Mouse (Mus musculus): Measurements from ENCODE around the gene 2010003K11Rik. TPM values are rescaled to one million over a fixed set of nuclear protein-coding genes. Genes with fewer than 3 reads are reported as not detected.

2010003K11Rik gene
- polyA plus RNA-seq, 1 experiment from 2014 or later, result not detected

GRCm38 (mm10) chr19:4507746-4508145, 9.4 kb upstream of the 2010003K11Rik start:
- H3K4me1 ChIP-seq (ENCODE audit: control insufficient read depth, insufficient read depth, low read length), result 0 out of 2 replicates have a peak, but pooled peaks cover 2% of the 10 kb centered on the region
- no peak for ATAC-seq (replicated peaks; ENCODE audit: insufficient number of reproducible peaks, low FRiP score, low TSS enrichment)
- H3K4me3 ChIP-seq (ENCODE audit: low read depth, low read length), result no peak overlapping the region
- H3K4me2 ChIP-seq, result no peak overlapping the region
- no peaks in the 10 kb centered on the region for H3K9me3 ChIP-seq (replicated peaks; ENCODE audit: control insufficient read depth, low read length)
- 64% methylated on average over 3 of the region's 3 CpGs for WGBS (ENCODE audit: insufficient replicate concordance)
- H3K36me3 ChIP-seq (ENCODE audit: control insufficient read depth, insufficient read depth, low read length), result no peaks in the 10 kb centered on the region
- no peak overlapping the region for H3K27ac ChIP-seq (ENCODE audit: low read depth, low read length)
- H3K27me3 ChIP-seq (ENCODE audit: control insufficient read depth, insufficient read depth, low read length), result no peaks in the 10 kb centered on the region
- no peak overlapping the region; the same call in 1 of the 2 replicates for H3K9ac ChIP-seq (ENCODE audit: low read depth, low read length)

GRCm38 (mm10) chr19:4504830-4505229, 6.4 kb upstream of the 2010003K11Rik start:
- H3K4me1 ChIP-seq (ENCODE audit: control insufficient read depth, insufficient read depth, low read length), result no peaks in the 10 kb centered on the region
- H3K27me3 ChIP-seq (ENCODE audit: control insufficient read depth, insufficient read depth, low read length), result no peaks in the 10 kb centered on the region
- H3K27ac ChIP-seq (ENCODE audit: low read depth, low read length), result no peak overlapping the region
- H3K4me2 ChIP-seq, result no peak overlapping the region
- no peaks in the 10 kb centered on the region for H3K36me3 ChIP-seq (ENCODE audit: control insufficient read depth, insufficient read depth, low read length)
- ATAC-seq (replicated peaks; ENCODE audit: insufficient number of reproducible peaks, low FRiP score, low TSS enrichment), result no peak
- H3K4me3 ChIP-seq (ENCODE audit: low read depth, low read length), result no peak overlapping the region
- 85% methylated on average over 1 of the region's 1 CpGs for WGBS (ENCODE audit: insufficient replicate concordance)
- no peak overlapping the region for H3K9ac ChIP-seq (ENCODE audit: low read depth, low read length)
- H3K9me3 ChIP-seq (replicated peaks; ENCODE audit: control insufficient read depth, low read length), result no peaks in the 10 kb centered on the region

- Histone ChIP-seq H3K9ac (ENCODE audit: low read depth, low read length) (no peak overlapping the region), H3K4me2 (no peak overlapping the region), H3K4me1 (ENCODE audit: control insufficient read depth, insufficient read depth, low read length) (no peaks in the 10 kb centered on the region), H3K27ac (ENCODE audit: low read depth, low read length) (no peak overlapping the region; the same call in 1 of the 2 replicates), H3K27me3 (ENCODE audit: control insufficient read depth, insufficient read depth, low read length) (no peaks in the 10 kb centered on the region), H3K4me3 (ENCODE audit: low read depth, low read length) (no peak overlapping the region), H3K36me3 (ENCODE audit: control insufficient read depth, insufficient read depth, low read length) (no peaks in the 10 kb centered on the region), H3K9me3 (replicated peaks; ENCODE audit: control insufficient read depth, low read length) (no peaks in the 10 kb centered on the region)
- 27% methylated on average over 2 of the region's 2 CpGs for WGBS (ENCODE audit: insufficient replicate concordance)
- ATAC-seq (replicated peaks; ENCODE audit: insufficient number of reproducible peaks, low FRiP score, low TSS enrichment), result no peak
These were observed 4.3 kb upstream of the 2010003K11Rik start for GRCm38 (mm10) chr19:4502701-4503100.

- WGBS (ENCODE audit: insufficient replicate concordance), result 7% methylated on average over 4 of the region's 4 CpGs
These were observed 965 bp downstream of the 2010003K11Rik start for GRCm38 (mm10) chr19:4497263-4497973.

GRCm38 (mm10) chr19:4496535-4497262, 1.7 kb downstream of the 2010003K11Rik start:
- no peak overlapping the region for H3K27ac ChIP-seq (ENCODE audit: low read depth, low read length)
- no peak overlapping the region for H3K4me2 ChIP-seq
- no peak for ATAC-seq (replicated peaks; ENCODE audit: insufficient number of reproducible peaks, low FRiP score, low TSS enrichment)
- no peaks in the 10 kb centered on the region for H3K27me3 ChIP-seq (ENCODE audit: control insufficient read depth, insufficient read depth, low read length)
- WGBS (ENCODE audit: insufficient replicate concordance), result 85% methylated on average over 3 of the region's 3 CpGs
- no peaks in the 10 kb centered on the region for H3K4me1 ChIP-seq (ENCODE audit: control insufficient read depth, insufficient read depth, low read length)
- no peak overlapping the region for H3K9ac ChIP-seq (ENCODE audit: low read depth, low read length)
- no peaks in the 10 kb centered on the region for H3K9me3 ChIP-seq (replicated peaks; ENCODE audit: control insufficient read depth, low read length)
- H3K4me3 ChIP-seq (ENCODE audit: low read depth, low read length), result no peak overlapping the region
- H3K36me3 ChIP-seq (ENCODE audit: control insufficient read depth, insufficient read depth, low read length), result no peaks in the 10 kb centered on the region

More at GRCm38 (mm10) chr19:4497263-4497973, 965 bp downstream of the 2010003K11Rik start:
- no peaks in the 10 kb centered on the region for H3K27me3 ChIP-seq (ENCODE audit: control insufficient read depth, insufficient read depth, low read length)
- ATAC-seq (replicated peaks; ENCODE audit: insufficient number of reproducible peaks, low FRiP score, low TSS enrichment), result no peak; the same call in 1 of the 2 replicates
- no peaks in the 10 kb centered on the region for H3K36me3 ChIP-seq (ENCODE audit: control insufficient read depth, insufficient read depth, low read length)
- H3K27ac ChIP-seq (ENCODE audit: low read depth, low read length), result no peak overlapping the region
- no peaks in the 10 kb centered on the region for H3K4me1 ChIP-seq (ENCODE audit: control insufficient read depth, insufficient read depth, low read length)
- no peak overlapping the region for H3K4me2 ChIP-seq
- no peak overlapping the region for H3K9ac ChIP-seq (ENCODE audit: low read depth, low read length)
- no peak overlapping the region for H3K4me3 ChIP-seq (ENCODE audit: low read depth, low read length)
- no peaks in the 10 kb centered on the region for H3K9me3 ChIP-seq (replicated peaks; ENCODE audit: control insufficient read depth, low read length)

GRCm38 (mm10) chr19:4495814-4496213, 2.6 kb downstream of the 2010003K11Rik start:
- 74% methylated on average over 5 of the region's 5 CpGs for WGBS (ENCODE audit: insufficient replicate concordance)
- Histone ChIP-seq H3K4me1 (ENCODE audit: control insufficient read depth, insufficient read depth, low read length) (no peaks in the 10 kb centered on the region), H3K27me3 (ENCODE audit: control insufficient read depth, insufficient read depth, low read length) (no peaks in the 10 kb centered on the region), H3K9ac (ENCODE audit: low read depth, low read length) (no peak overlapping the region), H3K4me3 (ENCODE audit: low read depth, low read length) (no peak overlapping the region), H3K4me2 (no peak overlapping the region), H3K27ac (ENCODE audit: low read depth, low read length) (no peak overlapping the region), H3K36me3 (ENCODE audit: control insufficient read depth, insufficient read depth, low read length) (no peaks in the 10 kb centered on the region), H3K9me3 (replicated peaks; ENCODE audit: control insufficient read depth, low read length) (no peaks in the 10 kb centered on the region)
- ATAC-seq (replicated peaks; ENCODE audit: insufficient number of reproducible peaks, low FRiP score, low TSS enrichment), result no peak

GRCm38 (mm10) chr19:4494707-4495106, 3.7 kb downstream of the 2010003K11Rik start:
- Histone ChIP-seq H3K27me3 (ENCODE audit: control insufficient read depth, insufficient read depth, low read length) (no peaks in the 10 kb centered on the region), H3K36me3 (ENCODE audit: control insufficient read depth, insufficient read depth, low read length) (no peaks in the 10 kb centered on the region), H3K4me3 (ENCODE audit: low read depth, low read length) (no peak overlapping the region), H3K27ac (ENCODE audit: low read depth, low read length) (no peak overlapping the region), H3K4me2 (no peak overlapping the region), H3K9me3 (replicated peaks; ENCODE audit: control insufficient read depth, low read length) (no peaks in the 10 kb centered on the region), H3K9ac (ENCODE audit: low read depth, low read length) (no peak overlapping the region; the same call in 1 of the 2 replicates), H3K4me1 (ENCODE audit: control insufficient read depth, insufficient read depth, low read length) (no peaks in the 10 kb centered on the region)
- 59% methylated on average over 7 of the region's 7 CpGs for WGBS (ENCODE audit: insufficient replicate concordance)
- no peak for ATAC-seq (replicated peaks; ENCODE audit: insufficient number of reproducible peaks, low FRiP score, low TSS enrichment)

- Histone ChIP-seq H3K9me3 (replicated peaks; ENCODE audit: control insufficient read depth, low read length) (no peaks in the 10 kb centered on the region), H3K27ac (ENCODE audit: low read depth, low read length) (no peak overlapping the region), H3K9ac (ENCODE audit: low read depth, low read length) (no peak overlapping the region), H3K27me3 (ENCODE audit: control insufficient read depth, insufficient read depth, low read length) (no peaks in the 10 kb centered on the region), H3K4me1 (ENCODE audit: control insufficient read depth, insufficient read depth, low read length) (0 out of 2 replicates have a peak, but pooled peaks cover 4% of the 10 kb centered on the region), H3K4me3 (ENCODE audit: low read depth, low read length) (no peak overlapping the region), H3K4me2 (no peak overlapping the region), H3K36me3 (ENCODE audit: control insufficient read depth, insufficient read depth, low read length) (no peaks in the 10 kb centered on the region)
- no peak for ATAC-seq (replicated peaks; ENCODE audit: insufficient number of reproducible peaks, low FRiP score, low TSS enrichment)
- WGBS (ENCODE audit: insufficient replicate concordance), result 57% methylated on average over 9 of the region's 9 CpGs
These were observed 5.7 kb downstream of the 2010003K11Rik start for GRCm38 (mm10) chr19:4492526-4493296.
